Mouse (Mus musculus): ENCODE data around the gene Gjb4.

- TF ChIP-seq CTCF (IDR thresholded peaks at IDR 0.05; ENCODE audit: extremely low read depth, insufficient read depth, insufficient read length, insufficient replicate concordance) (no peak), POLR2A (IDR thresholded peaks at IDR 0.05; ENCODE audit: low read depth, low read length) (no peak)
Measured at GRCm38 (mm10) chr4:127313861-127314260, 40.0 kb downstream of the Gjb4 start, which contains the start of gene Gja4.

Data from spleen, adult 2 months (tissue).